Mouse (Mus musculus): ENCODE measurements around the gene Phldb2.

Gene Phldb2

GRCm38 (mm10) chr16:45890471-45891200 lies 62.8 kb downstream of the Phldb2 start:
- DNase-seq, result peak; percentile 90

- peak; percentile 46 for DNase-seq
Measured at GRCm38 (mm10) chr16:45889636-45890035, 63.8 kb downstream of the Phldb2 start.

GRCm38 (mm10) chr16:45886599-45886998 lies 66.8 kb downstream of the Phldb2 start:
- DNase-seq, result peak; percentile 43

GRCm38 (mm10) chr16:45884194-45884593 lies 69.2 kb downstream of the Phldb2 start:
- peak; percentile 80 for DNase-seq

GRCm38 (mm10) chr16:45881177-45881832 lies 72.1 kb downstream of the Phldb2 start:
- DNase-seq, result peak; percentile 73

- DNase-seq, result no peak
Measured at GRCm38 (mm10) chr16:45880101-45880751, 73.2 kb downstream of the Phldb2 start.

GRCm38 (mm10) chr16:45877739-45878138 lies 75.7 kb downstream of the Phldb2 start:
- DNase-seq, result no peak

- peak; percentile 50 for DNase-seq
Measured at GRCm38 (mm10) chr16:45877171-45877570, 76.2 kb downstream of the Phldb2 start.

GRCm38 (mm10) chr16:45873397-45873796 lies 80.0 kb downstream of the Phldb2 start:
- DNase-seq, result peak; percentile 60

- peak; percentile 50 for DNase-seq
Measured at GRCm38 (mm10) chr16:45871286-45871976, 82.0 kb downstream of the Phldb2 start.

- DNase-seq, result no peak
Measured at GRCm38 (mm10) chr16:45870651-45871050, 82.7 kb downstream of the Phldb2 start.

GRCm38 (mm10) chr16:45869044-45869443 lies 84.4 kb downstream of the Phldb2 start:
- no peak for DNase-seq

- no peak for DNase-seq
Measured at GRCm38 (mm10) chr16:45857277-45857863, 96.0 kb downstream of the Phldb2 start.

GRCm38 (mm10) chr16:45854499-45854898 lies 98.9 kb downstream of the Phldb2 start:
- no peak for DNase-seq

GRCm38 (mm10) chr16:45849045-45849444 lies 104.4 kb downstream of the Phldb2 start:
- no peak for DNase-seq

- peak; percentile 57 for DNase-seq
Measured at GRCm38 (mm10) chr16:45844875-45845274, 108.5 kb downstream of the Phldb2 start.

- DNase-seq, result peak; percentile 93
Measured at GRCm38 (mm10) chr16:45844049-45844780, 109.2 kb downstream of the Phldb2 start.

GRCm38 (mm10) chr16:45843351-45843891 lies 110.0 kb downstream of the Phldb2 start:
- peak; percentile 70 for DNase-seq

- peak; percentile 31 for DNase-seq
Measured at GRCm38 (mm10) chr16:45842440-45842839, 111.0 kb downstream of the Phldb2 start.

- DNase-seq, result no peak
Measured at GRCm38 (mm10) chr16:45841806-45842205, 111.6 kb downstream of the Phldb2 start.

GRCm38 (mm10) chr16:45841016-45841415 lies 112.4 kb downstream of the Phldb2 start:
- no peak for DNase-seq

Data from kidney, adult 9 months (tissue).